Mouse (Mus musculus): ENCODE results near the gene Hist2h3c1.
"Not testable (repeated sequence)": the region's sequence is repeated elsewhere in the genome, so short reads cannot be mapped to it uniquely, and the experiment has no call there.

The Hist2h3c1 gene

DNA sequence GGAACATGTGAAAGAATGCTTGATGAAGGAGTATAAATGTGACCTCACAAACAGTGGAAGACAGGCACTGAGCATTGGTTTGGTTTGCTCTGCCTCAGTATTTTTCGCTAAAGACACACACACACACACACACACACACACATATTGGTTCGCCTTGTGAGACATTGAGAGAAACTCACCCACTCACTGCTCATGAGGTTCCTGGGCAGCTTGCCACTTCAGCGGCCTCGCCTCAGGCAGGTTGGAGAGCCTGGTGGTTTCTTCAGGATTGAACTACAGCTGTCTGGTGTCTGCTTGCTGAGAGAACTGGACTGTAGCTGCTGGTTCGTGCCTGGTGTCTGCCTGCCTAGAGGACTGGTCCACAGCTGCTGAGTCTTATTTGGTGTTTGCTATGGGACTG lies 13.7 kb downstream of the Hist2h3c1 start:
- DNase-seq: no peak

DNA sequence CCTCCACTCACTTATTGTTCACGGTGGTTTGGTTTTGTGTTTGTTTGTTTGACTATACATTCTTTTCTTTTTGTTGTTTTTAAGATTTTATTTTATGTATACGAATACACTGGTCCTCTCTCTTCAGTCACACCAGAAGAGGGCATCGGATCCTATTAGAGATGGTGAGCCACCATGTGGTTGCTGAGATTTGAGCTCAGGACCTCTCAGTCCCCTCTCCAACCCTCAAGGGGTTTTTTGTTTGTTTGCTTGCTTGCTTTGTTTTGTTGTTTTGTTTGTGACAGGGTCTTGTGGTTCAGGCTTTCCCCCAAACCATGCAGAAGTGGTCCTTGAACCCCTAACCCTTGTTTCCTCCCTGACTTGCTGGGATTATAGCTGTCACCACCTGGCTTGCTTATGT lies 15.1 kb downstream of the Hist2h3c1 start:
- DNase-seq: no peak

DNA sequence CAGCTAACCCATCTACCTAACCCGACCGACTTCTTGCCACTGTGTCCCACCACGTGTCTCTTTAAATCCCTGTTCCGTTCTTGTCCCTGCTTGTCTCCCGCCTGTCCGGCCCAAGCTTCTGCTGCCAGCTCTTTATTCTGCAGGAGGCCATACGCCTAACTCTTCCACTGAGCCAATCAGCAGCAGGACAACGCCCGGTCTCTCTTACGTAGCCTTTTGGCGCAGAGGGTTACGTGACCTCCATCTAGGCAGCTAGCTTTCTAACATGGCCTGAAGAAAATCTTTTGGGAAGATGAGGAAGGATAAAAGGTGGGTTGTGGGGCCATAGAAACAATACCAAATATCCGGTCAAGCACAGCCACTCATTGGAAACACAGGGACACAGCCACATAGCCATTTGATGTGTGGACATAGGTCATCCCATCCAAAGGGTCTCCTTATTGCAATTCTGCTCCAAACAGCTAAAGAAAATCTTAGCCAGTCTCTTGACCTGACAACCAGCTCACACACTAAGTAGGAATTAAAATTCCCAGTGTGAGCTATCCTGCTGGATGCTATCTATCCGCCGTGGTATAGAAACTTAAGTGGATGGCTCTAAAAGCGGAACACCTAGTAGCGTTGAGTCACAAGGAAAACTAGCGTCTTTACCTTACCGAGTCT lies 15.9 kb downstream of the Hist2h3c1 start:
- peak; percentile 90 to 93 for DNase-seq

DNA sequence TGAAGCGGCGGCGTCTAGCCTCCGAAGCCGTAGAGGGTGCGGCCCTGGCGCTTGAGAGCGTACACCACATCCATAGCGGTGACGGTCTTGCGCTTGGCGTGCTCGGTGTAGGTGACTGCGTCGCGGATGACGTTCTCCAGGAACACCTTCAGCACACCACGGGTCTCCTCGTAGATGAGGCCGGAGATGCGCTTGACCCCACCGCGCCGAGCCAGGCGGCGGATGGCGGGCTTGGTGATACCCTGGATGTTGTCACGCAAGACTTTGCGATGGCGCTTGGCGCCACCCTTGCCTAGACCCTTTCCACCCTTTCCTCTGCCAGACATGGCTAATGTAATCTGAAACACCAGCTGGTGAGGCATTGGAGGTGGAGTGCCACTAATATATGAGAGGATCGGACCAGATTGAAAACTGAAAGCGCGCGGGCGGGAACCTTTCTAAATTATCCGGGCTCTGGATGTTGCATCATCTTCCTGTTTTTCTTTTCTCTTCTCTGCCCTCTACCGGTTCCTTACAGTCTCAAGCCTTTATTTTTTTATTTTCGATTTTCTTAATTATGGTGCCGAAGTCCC lies 16.6 kb downstream of the Hist2h3c1 start, which contains the start of gene Hist2h4:
Gene Hist2h4 (minus strand): TSS at position 333 of the 572 bp plus-strand sequence.
- DNase-seq: peak; percentile 97 to 98

DNA sequence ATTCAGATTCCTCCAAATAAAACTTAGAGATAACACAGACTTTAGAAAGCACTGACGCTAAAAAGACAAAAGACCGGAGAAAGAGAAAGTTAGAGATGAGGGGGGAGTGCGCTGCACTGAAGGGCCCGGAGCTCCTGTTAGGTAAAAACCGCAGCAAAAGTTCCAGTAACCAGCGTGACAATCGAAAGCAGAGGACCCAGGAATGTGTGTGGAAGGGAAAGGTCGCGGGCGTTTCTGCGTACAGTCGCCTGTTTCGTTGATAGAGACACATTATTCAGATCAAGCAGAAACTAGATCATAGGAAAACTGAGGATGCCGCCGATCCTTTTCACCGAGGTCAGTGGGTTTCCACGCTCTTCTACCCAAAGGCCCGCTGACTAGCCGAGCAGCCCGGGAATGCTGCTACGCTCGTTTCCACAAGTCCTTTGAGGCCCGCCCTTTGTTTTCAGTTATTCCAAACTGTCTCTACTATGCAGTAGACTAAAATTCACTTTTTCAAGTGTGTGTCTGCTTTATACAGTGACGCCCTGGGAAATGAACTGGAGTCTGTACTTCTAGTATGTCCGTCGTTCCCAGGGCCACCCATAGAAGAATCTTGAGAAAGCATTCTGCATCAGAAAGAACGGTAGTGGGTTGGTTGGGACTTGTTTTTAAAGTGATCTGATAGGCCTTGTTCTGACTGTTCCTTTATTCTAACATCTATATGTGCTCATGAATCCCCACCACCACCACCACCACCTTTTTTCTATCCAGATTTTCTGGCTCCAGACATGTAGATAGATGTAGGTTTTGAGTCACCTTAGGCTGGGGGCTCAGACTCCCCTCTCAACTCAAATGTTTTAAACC lies 17.3 kb downstream of the Hist2h3c1 start:
- DNase-seq: peak; percentile 54 to 57

DNA sequence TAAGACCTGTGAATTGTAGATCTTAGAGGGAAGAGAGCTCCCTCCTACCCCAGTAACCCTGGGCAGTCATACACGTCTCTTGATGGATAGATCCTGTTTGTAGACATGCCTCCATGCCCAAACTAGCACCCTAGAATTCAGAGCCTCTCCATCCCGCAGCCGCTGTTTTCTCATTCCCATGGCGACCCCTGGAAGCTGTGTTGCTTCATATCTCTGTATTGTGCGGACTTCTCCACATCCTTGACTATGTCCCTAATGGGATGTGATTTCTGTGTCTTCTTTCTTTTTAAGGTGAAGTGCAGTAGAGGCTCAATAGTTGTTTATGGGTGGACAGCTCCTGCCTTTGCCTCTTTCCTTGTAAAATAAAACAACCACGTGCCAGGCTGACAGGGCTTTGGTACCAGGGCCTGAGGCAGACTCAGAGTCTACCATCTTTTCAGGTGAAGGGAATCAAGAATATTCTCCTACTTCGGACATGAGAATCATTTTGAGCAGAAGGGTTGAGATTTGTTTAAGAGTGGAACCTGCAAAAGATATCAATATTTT lies 18.0 kb downstream of the Hist2h3c1 start:
- DNase-seq: no peak

DNA sequence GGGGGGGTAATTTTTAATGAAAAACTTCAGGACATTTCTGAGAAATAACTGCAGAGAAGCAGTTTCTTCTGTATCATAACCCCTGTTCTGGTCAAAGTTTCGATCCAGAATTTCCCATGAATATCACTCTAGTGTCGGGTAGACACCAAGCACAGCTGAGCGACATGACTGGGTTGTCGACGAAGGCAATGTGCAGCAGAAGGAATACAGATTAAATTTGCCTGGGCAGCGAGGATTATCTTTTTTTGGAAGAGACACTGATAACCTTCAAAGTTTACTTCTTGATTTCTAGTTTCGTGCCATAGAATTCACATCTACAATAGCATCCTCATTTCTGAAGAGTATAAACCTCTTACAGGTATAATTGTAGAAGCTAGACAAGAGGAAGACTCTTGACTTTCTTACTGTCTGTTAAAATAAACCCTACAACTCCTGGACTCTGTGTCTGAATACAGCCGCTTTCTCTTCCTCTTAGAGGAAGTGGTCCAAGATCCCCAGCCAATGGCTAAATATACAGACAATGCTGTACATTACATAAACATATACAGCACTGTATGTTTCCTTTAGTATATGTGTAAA lies 19.7 kb downstream of the Hist2h3c1 start:
- DNase-seq: no peak

DNA sequence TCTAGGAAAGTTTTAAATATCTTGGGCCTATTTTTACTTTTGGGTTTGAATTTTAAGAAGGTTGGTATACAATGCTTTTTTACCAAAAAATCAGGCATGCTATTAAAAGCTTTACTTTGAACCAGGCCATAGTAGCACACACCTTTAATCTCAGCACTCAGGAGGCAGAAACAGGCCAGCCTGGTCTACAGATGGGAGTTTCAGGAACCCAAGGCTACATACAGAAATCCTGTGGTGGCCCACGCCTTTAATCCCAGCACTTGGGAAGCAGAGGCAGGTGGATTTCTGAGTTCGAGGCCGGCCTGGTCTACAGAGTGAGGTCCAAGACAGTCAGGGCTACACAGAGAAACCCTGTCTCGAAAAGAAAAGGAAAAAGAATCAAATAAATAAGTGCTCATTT lies 21.1 kb downstream of the Hist2h3c1 start:
- DNase-seq: no peak

DNA sequence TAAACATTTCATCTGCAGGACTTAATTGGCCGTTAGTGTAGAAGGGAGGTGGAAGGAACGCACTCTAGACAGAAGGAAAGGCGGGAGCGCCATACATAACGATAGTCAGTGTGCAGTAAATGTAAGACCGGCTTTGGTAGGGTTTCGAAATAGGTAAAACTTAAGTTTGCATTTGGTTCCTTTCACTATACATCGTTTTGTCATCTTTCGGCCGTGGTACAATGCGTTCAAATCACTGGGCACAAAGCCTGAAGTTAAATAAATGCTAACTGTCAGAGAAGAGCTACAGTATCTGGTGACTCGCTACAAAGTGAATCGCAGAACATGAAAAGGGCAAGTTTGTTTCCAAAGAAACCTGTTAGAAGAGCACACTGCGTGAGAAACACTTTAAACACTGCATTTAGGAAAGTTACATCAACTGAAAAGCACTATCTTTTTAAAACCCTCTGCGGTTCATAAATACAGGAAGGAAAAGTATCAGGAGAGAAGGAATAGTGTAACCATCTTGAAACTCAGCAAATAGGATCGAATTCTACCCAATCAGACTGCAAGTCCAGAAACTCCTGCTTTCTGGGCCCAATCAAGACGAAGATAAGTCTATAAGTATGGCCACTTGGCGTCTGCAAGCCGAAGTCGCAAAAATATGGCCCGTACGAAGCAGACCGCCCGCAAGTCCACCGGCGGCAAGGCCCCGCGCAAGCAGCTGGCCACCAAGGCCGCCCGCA lies 21.7 kb downstream of the Hist2h3c1 start, which contains the start of gene Hist2h3b:
Gene Hist2h3b (plus strand): TSS at position 604 of the 725 bp plus-strand sequence.
- DNase-seq: peak; percentile 79 to 80

DNA sequence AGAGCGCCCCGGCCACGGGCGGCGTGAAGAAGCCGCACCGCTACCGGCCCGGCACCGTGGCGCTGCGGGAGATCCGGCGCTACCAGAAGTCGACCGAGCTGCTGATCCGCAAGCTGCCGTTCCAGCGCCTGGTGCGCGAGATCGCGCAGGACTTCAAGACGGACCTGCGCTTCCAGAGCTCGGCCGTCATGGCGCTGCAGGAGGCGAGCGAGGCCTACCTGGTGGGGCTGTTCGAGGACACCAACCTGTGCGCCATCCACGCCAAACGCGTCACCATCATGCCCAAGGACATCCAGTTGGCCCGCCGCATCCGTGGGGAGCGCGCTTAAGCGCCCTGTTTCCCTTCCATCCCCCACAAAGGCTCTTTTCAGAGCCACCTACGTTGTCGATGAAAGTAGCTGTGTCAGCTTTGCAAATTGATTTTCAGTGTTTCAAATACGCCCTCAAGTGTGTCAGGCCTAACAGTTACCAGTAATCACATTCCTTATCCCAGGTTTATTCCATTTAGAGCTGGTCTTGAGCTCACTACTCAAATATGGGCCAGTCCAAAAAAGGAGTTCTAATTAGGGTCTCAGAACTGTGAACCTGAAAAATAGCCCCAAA lies 22.4 kb downstream of the Hist2h3c1 start:
- not testable (repeated sequence) for DNase-seq

DNA sequence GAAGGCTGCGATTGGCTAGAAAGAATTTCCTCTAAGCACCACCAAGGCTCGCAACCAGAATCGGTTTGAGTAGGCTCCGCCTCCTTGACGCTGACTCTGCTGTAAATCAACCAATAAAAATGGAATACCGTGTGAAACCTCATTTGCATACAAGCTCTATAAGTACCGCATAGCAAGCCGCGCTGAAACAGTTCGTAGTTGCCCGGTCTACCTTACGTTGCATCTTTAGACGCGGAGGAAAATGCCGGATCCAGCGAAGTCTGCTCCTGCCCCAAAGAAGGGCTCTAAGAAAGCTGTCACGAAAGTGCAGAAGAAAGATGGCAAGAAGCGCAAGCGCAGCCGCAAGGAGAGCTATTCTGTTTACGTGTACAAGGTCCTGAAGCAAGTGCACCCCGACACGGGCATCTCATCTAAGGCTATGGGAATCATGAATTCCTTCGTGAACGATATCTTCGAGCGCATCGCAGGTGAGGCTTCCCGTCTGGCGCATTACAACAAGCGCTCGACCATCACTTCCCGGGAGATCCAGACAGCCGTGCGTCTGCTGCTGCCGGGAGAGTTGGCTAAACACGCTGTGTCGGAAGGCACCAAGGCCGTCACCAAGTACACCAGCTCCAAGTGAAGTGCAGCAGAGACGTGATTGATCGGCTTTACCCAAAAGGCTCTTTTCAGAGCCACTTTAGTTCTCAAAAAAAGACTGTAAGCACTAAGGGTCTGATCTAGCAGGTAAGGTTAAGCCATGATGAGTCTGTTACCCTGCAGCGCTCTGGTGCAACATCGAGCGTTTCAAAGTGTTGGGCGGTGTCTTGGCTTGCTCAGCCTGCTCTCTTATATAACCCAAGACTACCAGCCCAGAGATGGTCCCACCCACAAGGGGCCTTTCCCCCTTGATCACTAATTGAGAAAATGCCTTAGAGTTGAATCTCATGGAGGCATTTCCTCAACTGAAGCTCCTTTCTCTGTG lies 23.3 kb downstream of the Hist2h3c1 start, which contains the start of gene Hist2h2bb:
Gene Hist2h2bb (plus strand): TSS at position 242 of the 964 bp plus-strand sequence.
- peak; percentile 94 to 95 for DNase-seq

DNA sequence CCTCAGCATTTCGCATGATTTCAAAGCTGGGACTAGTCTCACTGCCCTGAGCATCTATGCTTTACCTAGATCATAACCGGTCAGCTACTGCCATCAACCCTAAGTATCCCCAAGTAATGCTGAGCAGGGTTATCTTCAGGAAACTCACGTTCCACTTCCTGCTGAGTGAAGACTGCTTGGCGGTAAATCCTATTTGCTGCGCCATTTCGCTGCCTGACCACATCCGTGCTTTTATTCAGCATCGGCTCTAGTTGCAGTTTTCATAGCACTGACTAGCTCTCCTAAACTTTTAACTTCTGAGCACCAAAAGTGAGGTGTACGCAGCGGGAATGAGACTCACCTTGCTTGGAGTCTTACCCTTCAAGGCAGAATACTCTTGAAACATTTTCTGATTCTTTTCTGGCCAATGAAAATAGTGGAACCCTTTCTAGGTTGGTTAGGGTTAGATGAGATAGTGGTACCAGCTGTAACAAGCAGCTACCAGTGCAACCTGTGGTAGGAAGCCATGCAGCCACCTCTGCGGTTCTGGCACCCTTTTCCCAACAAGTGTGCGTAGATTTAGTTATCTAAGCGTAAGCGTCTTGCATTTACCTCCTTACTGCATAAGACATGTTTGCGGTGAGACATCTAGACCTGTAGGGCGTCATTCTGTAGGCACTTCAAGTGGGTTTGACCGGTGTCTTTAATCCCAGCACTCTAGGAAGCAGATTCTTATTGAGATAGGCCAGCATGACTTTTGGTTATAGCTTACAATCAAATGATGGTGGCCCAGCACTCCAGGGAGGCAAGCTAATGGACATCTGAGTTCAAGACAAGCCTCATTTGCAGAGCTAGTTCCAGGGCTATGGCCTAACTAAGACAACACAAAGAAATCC lies 27.3 kb downstream of the Hist2h3c1 start:
- no peak for DNase-seq

DNA sequence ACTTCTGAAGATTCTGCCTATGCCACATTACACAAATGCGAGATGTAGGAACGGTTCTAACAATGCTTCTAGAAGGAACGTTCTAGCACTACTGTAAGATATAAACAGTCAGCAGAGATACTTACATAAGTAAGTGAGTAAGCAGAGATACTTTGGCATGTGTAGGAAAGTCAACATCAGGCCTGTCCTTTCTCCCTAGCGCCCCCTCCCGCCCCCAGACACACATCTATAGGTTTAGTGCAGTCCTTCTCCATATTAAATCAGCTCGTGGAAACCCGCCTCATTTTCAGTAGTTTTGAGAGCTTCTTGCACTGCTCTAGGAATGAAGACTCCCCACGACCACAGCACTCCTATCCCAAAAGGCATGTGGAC lies 30.9 kb downstream of the Hist2h3c1 start:
- DNase-seq: no peak

DNA sequence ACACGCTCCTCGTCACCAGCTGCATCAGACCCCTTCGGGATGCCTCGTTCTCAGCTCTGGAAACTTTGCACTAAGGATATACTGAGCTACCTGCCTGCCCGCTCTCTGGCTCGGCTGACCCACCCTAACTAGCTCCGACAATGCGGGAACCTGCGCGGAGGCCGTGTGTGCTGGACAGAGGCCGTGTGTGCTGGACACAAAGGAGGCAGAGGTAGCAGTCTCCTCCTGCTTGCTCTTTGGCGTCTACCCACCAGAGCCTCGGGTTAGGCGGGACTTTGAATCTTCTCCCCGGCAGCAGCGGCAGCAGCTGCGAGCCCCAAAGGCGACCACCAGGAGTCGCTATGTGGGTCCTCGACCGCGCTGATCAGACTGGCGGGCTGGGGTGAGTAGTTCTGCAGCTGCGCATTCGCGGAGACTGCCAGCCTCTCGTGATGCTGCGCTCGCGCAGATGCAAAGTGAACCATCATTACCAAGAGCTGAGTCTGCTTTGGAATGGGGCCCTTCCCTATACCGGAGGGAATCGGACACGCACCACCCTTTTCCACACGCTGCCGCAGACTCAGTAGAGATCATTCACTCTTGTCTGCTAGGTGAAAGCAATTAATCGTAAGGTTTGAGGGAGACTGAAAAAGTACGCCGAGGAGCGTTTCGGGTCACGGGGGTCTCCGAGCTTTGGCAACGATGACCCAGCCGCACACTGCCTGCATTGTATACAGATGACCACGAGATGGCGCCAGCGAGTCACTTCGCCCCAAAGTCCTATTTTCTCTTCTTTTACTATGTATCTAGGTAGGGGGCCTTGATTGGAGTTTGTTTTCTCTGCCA lies 31.5 kb downstream of the Hist2h3c1 start:
- peak; percentile 87 to 91 for DNase-seq

DNA sequence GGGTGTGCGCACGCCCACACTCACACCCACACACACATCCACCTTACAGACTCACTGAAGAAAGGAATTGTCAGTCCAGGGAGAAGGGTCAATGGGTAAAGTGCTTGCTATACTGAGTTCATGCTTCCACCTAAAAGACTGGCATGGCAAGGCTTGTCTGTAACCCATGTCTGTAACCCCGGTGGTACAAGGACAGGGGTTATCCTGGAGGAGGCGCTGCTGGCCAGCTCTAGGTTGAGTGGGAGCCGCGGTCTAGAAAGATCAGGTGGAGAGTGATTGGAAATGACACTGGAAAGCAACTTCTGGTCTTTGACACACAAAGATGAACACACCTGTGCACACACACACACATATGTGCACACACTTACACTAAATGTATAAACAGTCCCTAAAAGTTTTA lies 34.2 kb downstream of the Hist2h3c1 start:
- no peak for DNase-seq

DNA sequence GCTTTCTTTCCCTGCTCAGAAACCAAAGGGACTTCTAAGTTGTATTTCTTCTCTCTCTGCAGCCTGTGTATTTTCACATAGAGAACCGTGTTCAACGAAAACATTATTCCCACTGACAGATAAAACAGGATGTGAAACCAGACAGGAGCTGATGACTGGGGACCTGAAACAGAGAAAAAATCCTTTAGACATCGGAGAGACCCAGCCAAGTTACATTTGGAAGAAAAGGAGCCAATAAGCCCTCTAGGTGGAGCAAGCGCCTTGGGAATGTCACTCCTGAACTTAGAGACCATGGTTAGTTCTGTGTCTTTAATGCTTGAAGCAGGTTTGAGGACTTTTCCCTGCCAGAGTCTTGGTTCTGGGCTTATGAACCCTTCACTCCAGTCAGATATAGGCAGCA lies 38.0 kb downstream of the Hist2h3c1 start:
- DNase-seq: no peak

DNA sequence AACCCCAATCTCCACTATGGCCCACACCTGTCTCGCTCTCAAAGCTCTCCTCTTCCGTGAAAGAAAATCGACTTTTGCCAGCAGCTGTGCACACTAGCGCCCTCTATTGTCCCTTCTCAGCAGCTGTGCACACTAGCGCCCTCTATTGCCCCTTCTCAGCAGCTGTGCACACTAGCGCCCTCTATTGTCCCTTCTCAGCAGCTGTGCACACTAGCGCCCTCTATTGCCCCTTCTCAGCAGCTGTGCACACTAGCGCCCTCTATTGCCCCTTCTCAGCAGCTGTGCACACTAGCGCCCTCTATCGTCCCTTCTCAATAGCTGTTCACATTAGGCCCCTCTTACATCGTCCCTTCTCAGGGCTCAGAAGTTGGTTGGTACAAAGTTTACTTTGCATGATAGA lies 40.8 kb downstream of the Hist2h3c1 start:
- DNase-seq: not testable (repeated sequence)

DNA sequence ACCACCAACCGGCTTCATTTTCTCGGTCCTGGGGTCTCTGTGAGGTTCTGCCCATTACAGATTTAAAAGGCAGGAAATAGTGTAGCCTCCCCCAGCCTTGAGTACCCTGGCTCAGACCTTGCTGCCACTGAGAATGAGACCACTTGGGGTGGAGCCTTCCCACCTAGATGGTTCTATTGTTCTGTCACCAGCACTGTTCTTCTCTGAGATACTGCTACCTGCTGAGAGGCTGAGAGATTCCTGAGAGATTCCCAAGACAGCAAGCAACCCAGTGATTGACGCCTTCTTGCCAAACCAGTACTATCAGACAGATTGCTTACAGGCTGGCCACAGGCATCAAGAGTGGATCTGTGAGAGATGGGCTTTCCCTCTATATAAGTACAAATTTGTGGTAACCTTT lies 42.7 kb downstream of the Hist2h3c1 start:
- DNase-seq: no peak

DNA sequence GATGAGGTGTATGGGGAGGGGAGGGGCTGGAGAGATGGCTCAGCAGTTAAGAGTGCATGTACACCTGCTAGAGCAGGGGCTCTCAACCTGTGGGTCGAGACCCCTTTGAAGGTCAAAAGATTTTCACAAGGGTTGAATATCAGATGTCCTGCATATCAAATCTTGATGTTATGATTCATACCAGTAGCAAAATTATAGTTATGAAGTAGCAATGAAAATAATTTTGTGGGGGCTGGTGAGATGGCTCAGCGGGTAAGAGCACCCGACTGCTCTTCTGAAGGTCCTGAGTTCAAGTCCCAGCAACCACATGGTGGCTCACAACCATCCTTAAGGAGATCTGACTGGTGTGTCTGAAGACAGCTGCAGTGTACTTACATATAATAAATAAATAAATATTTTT lies 44.2 kb downstream of the Hist2h3c1 start:
- DNase-seq: not testable (repeated sequence)

Measured in lung, adult 18-20 months (tissue).